Mouse (Mus musculus): ENCODE data around the gene Atp2b1.

Gene Atp2b1

GRCm38 (mm10) chr10:98913961-98914809 is at the start of gene Atp2b1:
Gene Atp2b1 (plus strand): TSS chr10:98914406.
- DNase-seq (ENCODE audit: low spot score) = peak; percentile 94

- no peak for DNase-seq (ENCODE audit: low spot score)
Observed at GRCm38 (mm10) chr10:98864851-98865250, 49.4 kb upstream of the Atp2b1 start.

- no peak for DNase-seq (ENCODE audit: low spot score)
Observed at GRCm38 (mm10) chr10:98866836-98867370, 47.3 kb upstream of the Atp2b1 start.

- no peak for DNase-seq (ENCODE audit: low spot score)
Observed at GRCm38 (mm10) chr10:98868351-98868908, 45.8 kb upstream of the Atp2b1 start.

GRCm38 (mm10) chr10:98877855-98878254 is 36.4 kb upstream of the Atp2b1 start:
- no peak for DNase-seq (ENCODE audit: low spot score)

- DNase-seq (ENCODE audit: low spot score) = no peak
Observed at GRCm38 (mm10) chr10:98878636-98879035, 35.6 kb upstream of the Atp2b1 start.

- DNase-seq (ENCODE audit: low spot score) = no peak
Observed at GRCm38 (mm10) chr10:98880057-98880456, 34.1 kb upstream of the Atp2b1 start.

GRCm38 (mm10) chr10:98880711-98881110 is 33.5 kb upstream of the Atp2b1 start:
- no peak for DNase-seq (ENCODE audit: low spot score)

- DNase-seq (ENCODE audit: low spot score) = no peak
Observed at GRCm38 (mm10) chr10:98881492-98881891, 32.7 kb upstream of the Atp2b1 start.

GRCm38 (mm10) chr10:98882587-98882986 is 31.6 kb upstream of the Atp2b1 start:
- no peak for DNase-seq (ENCODE audit: low spot score)

GRCm38 (mm10) chr10:98884445-98884844 is 29.8 kb upstream of the Atp2b1 start:
- no peak for DNase-seq (ENCODE audit: low spot score)

- no peak for DNase-seq (ENCODE audit: low spot score)
Observed at GRCm38 (mm10) chr10:98886770-98887271, 27.4 kb upstream of the Atp2b1 start.

GRCm38 (mm10) chr10:98891361-98891760 is 22.8 kb upstream of the Atp2b1 start:
- DNase-seq (ENCODE audit: low spot score) = no peak

- DNase-seq (ENCODE audit: low spot score) = no peak
Observed at GRCm38 (mm10) chr10:98897507-98897906, 16.7 kb upstream of the Atp2b1 start.

- no peak for DNase-seq (ENCODE audit: low spot score)
Observed at GRCm38 (mm10) chr10:98897913-98898748, 16.1 kb upstream of the Atp2b1 start.

- DNase-seq (ENCODE audit: low spot score) = no peak
Observed at GRCm38 (mm10) chr10:98901533-98901932, 12.7 kb upstream of the Atp2b1 start.

GRCm38 (mm10) chr10:98905987-98906386 is 8.2 kb upstream of the Atp2b1 start:
- DNase-seq (ENCODE audit: low spot score) = no peak

GRCm38 (mm10) chr10:98906941-98907549 is 7.2 kb upstream of the Atp2b1 start:
- no peak for DNase-seq (ENCODE audit: low spot score)

- no peak for DNase-seq (ENCODE audit: low spot score)
Observed at GRCm38 (mm10) chr10:98913610-98913960, 621 bp upstream of the Atp2b1 start.

- peak; percentile 82 for DNase-seq (ENCODE audit: low spot score)
Observed at GRCm38 (mm10) chr10:98914810-98915241, 620 bp downstream of the Atp2b1 start.

GRCm38 (mm10) chr10:98915398-98915931 is 1.3 kb downstream of the Atp2b1 start:
- DNase-seq (ENCODE audit: low spot score) = peak; percentile 58

Measured in testis, postnatal 14 days (tissue).